Mouse (Mus musculus): ENCODE data around the gene Ap5b1.

DNA sequence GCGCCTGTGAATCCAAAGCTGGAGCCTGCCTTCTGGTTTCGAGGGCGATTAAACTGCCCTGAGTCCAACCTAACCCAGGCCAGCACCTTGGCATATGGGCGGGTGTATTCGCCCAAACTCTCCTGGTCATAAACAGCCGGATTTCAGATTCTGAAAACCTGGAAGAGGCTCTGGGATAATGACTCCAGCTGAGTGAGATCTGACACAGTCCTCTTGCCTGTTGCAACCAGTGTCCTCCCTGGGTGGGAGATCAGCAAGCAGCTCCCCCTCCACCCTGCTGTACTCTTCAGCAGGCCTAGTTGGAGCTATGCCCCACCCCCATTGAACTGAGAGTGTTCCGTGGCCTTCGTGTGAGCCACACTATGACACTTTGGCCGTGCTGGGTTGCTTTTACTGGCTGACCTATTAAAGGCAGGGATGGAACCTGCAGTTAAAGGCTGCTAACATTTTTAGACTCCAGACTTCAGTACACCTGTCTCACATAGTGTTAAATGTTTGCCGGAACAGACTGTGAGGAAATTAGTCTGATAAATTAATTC lies 6.5 kb upstream of the Ap5b1 start:
- TF ChIP-seq CTCF (IDR thresholded peaks at IDR 0.05; ENCODE audit: low read depth) (no peak), EP300 (optimal IDR thresholded peaks at IDR 0.05) (no peak)
